Mouse (Mus musculus) brain, embryonic 14.5 days (tissue): Measurements from ENCODE around the gene Nup50.

Experiments
- CTCF ChIP-seq: fragments of 200-500 bp; IDR thresholded peaks from 2 replicates; pipeline ENCODE4 v1.5.1; 2012; ENCODE audit warnings: inconsistent platforms, mild to moderate bottlenecking, moderate library complexity, borderline replicate concordance; ENCODE audit not compliant: insufficient read depth, insufficient read length; ENCODE audit errors: extremely low read depth
- POLR2A ChIP-seq: fragments of 200-500 bp; IDR thresholded peaks from 2 replicates; pipeline ENCODE4 v1.6.1; 2012; ENCODE audit warnings: mild to moderate bottlenecking, inconsistent platforms, borderline replicate concordance; ENCODE audit not compliant: poor library complexity, insufficient read depth, insufficient read length, severe bottlenecking; ENCODE audit errors: extremely low read depth

DNA sequence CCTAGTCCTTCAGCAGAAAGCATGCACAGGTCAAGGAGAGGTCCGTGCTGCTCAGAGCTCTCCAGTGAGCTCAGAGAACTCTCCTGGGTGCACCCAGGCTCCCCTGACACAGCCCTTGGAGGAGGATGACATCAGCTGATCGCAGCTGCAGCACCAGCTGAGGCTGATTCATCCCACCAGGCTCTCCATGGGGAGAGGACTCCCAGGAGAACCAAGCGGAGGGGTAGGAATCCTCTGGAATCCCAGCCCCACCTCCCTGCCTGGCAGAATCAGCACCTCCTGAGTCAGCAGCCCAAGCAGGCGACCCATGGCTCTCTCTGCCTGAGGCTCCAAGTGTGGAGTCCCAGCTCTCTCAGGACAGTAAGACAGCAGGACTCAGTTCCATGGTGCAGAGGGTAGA is 52.5 kb downstream of the Nup50 start:
- no peak for TF ChIP-seq CTCF
- no peak for TF ChIP-seq POLR2A
